Mouse (Mus musculus) gonadal fat pad, adult 2 months (tissue): ENCODE measurements at regions not wholly inside any gene's neighbourhood (a gene's known extent, or its start where the extent isn't known, plus 50 kb on each side); places are given as distances from the start of the nearest gene placed in this dataset.

Experiments
- DNase-seq: peaks from one replicate; pipeline ENCODE4 v3.0.0-alpha.2; 2012; ENCODE audit warnings: low read depth

DNA sequence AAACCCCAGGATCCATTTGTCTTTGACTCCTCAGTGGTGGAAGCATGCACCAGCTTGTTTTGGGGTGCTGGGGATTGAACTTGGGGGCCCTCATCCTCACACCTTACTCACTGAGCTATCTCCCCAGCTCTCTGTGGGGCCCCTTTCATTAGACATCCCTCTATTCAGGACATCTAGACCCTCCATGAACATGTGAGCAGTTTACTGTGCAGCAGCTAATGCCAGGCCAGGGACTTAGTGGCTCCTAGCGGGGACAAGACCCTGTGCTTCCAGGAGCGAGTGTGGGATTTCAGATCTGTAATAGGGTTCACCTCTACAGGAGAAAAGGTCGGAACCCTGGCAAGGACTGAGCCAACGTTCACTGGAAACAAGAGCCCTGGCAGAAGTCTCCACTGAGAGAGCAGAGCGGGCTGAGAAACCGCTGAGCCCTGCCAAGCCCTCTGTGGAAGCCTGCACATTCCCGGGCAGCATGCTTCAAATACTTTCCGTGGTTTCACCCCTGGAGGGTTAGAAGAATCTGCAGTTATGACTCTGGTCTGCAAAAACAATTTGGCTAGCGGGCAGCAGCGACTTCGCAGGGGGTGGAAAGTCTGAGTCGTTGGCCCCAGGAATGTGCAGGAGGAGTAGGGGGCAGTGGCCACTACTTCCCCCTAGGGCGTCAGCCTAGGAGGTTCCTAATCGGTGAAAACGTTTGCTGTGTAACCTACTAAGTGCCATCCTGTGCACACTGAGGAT lies 125.6 kb downstream of the Smad6 start:
- no peak for DNase-seq

DNA sequence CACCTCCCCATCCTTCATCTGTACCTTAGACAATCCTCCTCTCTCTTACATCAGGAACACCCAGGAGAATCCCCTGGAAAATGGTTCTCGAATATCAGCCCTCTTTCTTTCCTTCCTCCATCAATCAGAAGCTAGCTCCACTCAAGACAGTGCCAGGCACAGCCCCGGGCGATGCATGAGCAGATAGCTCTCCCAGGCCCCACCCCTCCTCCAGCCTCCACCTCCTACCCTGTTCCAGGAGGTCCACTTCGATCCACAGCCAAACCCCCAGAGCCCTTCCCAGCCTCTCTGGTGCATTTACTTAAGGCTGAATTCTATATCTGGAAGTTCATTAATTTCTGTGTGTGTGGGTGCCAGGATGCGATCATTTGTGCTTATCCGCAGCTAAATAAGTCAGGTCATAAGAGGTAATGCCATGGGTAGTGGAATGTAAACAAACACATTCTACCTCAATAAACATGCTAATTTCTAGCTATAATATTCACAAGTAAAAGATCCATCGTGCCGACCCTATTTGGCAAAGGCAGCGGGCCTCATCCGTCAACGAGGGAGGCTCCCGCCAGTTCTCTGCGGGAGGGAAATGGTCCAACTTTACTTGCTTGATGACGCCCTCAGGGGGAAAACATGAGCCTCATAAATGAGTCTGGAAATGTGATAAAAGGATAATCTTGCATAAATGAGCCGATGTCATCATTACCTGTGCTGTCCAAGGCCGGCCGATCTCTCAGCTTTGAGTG lies 129.5 kb downstream of the Smad6 start:
- no peak for DNase-seq

DNA sequence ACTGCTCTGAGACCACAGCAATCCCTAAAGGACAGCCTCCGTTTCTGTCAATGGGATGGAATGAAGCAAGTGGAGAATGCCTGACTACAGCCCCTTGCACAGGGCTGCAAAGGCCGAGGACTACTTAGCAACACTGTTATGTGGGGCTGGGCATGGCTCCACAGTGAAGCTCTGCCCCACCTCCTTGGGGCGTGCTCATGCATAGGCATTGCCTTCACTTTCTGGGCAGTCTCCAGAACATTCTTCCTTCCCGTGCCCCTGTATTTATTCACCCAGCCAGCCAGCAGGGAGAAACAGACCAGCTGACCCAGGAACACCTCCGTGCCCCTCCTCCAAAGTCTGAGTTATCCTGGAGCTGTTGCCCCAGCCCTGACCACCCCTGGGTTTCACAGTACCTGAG lies 131.1 kb downstream of the Smad6 start:
- no peak for DNase-seq

DNA sequence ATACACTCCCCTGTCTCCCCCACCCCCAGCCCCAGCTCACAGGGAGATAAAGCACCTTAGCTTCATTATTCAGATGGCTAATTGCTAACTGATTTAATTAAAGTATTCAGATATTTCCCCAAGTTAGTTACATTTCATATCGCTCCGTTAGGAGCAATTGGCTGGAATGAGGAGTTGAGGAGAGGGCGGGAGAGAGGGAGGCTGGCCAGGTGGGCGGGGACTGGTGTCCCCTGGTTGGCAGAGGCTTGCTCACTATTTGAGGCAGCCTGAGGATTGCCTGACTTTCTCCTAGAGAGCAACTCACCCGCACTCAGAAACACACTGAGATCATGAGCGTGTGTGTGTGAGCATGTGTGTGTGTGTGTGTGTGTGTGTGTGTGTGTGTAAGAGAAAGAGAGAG lies 131.8 kb upstream of the Smad3 start:
- DNase-seq: no peak

DNA sequence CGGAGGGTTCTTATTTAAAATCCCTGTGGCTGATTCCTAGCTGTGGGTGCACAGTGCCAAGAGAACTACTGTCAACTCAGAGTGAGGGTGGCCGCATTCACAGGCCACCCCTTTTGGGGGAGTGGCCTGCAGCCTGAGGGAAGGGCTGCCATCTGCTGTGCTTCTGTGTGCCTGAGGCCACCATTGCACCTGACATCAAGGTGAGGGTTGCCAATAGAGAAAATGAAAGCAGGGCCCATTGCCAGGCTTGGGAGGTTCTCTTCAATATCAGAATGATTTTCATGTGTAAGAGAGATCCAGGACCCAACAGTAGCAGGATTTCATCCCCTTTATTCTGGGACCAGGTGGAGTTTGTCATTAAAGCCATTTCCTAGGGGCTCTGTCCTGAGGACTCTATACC lies 127.2 kb upstream of the Smad3 start:
- no peak for DNase-seq

DNA sequence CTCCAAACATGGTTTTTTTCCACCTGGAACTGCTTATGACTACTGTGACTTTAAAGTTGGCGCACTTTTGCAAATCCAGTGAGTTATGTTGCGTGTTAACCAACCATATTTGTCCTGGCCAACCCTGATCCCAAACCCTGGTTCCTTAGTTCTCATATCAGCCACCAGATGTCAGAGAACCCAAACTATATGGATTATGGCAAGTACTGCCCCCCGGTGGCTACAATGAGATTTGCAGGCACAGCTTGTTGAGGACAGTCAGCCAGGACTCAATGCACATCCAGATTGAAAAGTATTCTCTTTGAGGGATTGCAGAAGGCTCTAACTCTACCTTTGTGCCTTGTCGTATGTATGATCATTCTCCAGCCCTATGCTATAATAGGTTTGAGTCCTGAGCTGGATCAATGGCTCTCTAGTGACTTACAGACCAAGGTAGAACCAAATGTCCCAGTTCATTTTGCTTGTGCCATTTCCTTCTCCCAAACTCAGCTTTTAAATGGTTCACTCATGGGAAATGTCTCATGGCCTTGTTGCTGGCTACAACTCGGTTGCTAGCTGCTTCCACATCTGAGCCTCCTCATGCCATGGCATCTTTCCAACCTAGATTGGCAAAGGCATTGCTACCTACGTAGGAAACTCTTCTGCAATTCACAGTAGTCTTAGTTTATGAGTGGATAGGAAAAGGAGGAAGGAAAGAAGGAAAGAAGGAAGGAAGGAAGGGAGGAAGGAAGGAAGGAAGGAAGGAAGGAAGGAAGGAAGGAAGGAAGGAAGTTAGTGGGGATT lies 126.1 kb upstream of the Smad3 start:
- DNase-seq: no peak

DNA sequence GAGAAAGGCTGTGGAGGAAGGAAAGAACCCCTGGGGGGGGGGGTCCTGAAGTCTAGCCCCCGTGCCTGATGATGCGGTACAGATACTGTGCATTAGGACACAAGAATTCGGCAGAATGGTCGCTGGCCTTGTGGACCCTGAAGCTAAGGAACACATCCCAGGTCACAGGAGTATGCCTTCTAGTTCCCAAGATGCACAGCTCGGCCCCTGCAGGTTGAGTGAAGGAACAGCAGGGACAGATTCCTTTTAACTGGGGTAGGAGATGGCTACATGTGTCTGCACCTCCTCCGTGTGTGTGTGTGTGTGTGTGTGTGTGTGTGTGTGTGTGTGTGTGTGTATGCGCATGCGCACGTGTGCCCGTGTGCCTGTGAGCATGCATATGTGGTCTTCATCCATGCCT lies 123.9 kb upstream of the Smad3 start:
- DNase-seq: no peak

DNA sequence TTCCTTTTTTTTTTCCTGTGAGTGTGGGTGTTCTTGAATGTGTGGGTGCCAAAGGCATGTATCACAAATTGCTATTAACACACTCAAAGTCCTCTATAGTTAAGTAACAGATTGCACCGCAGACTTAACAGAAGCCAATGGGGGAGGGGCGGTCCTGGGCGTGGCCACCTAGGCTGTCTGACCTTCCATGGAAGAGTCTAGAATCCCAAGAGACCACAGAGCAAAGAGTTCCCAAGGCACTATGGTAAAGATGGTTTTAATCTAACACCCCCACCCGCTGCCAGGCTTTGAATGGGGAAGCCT lies 123.4 kb upstream of the Smad3 start:
- DNase-seq: no peak

DNA sequence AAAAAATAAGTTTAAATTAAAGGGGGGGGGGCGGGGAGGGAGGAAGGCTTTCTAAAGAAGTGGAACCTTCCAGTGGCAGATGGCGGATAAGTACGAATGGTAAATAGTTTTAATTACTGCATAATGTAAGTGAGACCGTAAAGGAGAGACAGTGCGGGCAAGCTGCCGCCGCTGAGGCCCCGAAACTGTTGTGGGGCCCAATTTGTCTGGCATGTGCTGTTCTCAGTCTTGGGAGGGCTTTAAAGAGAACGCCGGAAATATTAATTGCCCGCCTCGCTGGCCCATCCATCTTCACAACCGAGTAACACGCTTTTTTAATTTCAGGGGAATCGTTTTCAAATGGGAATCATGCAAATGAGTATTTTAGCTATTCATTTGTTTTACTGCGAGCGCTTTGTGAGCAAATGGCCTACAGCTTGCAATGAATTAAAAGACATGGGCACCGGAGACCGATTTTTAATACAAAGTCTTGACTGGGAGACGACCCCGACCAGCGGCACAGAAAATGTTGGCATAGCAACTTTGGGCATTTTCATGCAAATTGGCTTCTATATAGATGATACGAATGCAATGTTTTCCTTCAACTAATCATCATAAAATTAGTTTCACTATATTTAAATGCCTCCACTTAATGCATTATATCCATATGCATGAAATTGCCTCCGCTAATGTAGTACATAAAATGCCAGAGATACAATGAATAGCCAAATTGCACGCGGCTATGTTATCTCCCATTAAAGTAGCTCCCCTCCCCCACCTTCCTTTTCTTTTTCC lies 122.9 kb upstream of the Smad3 start:
- no peak for DNase-seq

DNA sequence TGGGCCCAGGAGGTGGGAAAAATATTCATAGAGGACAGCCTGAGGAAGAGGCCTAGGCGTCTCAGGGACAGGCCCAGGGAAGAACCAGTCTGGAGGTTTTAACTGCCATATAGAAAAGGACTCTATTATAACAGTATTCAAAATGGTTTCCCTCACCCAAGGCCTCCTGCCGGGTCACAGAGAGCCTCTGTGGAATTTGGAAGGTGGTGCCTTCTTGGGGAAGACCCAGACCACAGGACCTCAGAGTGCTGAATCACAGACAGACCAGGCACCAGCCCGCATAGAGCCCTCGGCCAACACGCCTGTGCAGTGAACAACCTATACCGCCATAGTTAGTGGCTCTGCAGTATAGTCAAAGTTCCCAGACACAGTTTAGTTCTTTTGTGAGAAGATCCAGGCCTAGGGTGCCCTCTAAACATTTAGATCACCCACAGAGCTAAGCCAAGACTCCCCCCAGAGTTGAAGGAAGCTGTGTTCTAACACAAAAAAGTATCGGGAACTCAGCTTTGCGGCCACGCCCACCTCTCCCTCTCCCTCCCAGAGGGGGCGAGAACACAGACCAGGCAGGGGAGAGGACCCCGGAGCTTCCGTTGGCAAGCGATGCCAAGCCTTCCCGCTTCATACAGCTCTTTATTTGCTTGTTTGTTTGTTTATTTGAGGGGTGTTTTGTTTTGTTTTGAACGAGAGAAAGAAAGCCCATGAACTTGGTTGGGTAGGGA lies 122.1 kb upstream of the Smad3 start:
- no peak for DNase-seq

DNA sequence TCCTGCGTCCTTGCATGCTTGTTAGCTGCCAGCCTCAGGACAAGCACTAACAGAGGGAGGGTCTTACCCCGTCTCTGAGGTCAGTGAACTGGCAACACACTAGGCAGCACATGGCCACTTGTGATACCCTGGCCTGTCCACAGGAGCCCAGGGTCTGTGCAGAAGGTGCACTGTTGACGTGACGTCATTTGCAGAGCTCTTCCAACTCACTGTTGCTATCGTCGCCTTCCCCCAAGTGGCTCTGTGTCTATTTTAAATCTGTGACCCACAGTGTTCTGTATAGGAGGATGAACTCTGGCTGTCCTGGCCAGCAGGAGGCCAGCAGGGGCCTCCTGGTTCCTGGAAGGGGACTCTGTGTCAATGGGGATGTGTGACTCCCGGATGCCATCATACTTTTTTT lies 120.1 kb upstream of the Smad3 start:
- DNase-seq: no peak

DNA sequence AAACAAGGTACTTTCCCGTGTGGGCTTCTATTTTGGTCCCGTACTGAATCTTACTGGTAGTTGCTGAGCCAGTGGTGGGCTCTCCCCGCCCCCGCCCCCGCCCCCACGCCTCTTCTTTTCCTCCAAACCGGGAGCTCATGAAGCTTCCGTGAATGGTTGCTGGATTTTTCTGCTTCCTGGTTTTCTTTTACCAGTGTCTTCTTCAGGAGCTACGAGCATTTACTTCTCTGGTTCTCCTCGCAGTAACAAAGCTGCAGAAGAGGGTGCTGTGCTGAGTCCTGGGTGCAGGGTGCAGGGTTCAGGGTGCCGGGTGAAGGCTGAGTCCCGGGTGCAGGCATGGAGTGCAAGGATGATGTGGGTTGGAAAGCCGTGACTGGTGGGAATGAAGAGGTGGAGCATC lies 119.1 kb upstream of the Smad3 start:
- DNase-seq: no peak

DNA sequence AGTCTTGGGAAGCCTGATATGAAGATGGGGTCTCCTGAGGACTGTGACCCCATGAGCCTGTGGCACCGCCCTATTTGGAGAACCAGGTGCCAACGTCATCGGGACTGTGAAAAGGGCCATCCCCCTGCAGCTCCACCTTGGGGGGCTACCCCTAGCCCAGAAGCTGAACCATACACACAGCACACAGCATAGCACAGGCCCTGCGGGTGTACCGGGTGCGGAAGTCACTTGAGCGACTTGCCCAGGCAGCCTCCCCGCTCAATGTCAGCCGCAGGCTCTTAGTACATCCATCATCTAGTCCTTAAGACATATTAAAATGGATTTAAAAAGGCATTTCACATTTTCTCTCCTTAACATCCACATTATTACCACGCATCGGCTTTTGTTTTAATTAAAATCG lies 118.2 kb upstream of the Smad3 start:
- no peak for DNase-seq

DNA sequence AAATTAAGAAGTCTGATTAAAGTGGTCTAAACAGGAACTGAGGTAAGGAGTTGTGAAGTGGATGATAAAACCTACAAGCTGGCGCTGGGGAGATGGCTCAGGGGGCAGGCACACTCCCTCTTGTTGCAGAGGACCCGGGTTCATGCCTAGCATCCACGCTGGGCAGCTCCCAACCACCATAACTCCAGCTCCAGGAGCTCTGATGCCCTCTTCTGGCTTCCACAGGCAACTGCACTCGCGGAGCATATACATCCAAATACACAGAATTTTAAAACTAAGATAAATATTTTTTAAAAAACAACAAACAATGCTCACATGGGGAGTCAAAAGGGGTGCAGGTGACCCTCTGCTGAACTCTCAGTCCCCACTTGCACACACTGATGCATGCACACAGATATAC lies 117.4 kb upstream of the Smad3 start:
- no peak for DNase-seq

DNA sequence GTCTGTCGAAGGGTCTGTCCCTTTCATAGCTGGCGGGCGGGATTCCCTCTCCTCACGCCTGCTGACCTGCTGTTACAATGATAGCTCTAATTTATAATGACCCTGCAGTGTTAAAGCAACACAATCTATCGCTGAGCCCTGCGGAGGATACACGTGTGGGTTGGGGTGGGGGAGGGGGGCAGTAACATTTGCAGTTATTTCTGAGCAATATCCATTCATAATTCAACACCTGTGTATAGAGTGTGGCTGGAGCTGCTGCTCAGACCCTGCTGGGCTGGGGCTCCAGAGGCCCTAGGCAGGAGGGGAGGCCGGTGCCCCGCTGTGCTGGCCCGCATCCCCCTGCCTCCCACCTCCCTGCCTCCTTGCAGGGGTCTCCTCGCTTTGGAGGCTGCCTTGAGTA lies 106.6 kb upstream of the Smad3 start:
- no peak for DNase-seq

DNA sequence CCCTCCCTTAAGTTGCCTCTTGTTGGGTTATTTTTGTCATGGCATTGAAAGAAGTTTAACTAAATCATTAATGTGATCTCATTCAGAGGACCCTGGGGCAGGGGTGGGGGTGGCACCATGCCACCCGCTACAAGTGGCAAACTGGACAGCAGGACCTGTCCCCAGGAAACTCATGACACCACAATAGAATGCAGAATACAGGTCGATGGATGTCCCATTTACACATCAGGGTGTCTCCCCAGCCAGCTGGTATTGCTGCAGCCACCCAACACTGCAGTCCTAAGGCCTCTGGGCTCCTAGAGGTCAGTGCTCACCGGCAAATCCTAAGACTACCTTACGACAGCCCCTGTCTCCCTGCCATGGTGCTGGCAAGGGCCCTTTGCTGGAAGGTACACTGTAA lies 105.5 kb upstream of the Smad3 start:
- no peak for DNase-seq

DNA sequence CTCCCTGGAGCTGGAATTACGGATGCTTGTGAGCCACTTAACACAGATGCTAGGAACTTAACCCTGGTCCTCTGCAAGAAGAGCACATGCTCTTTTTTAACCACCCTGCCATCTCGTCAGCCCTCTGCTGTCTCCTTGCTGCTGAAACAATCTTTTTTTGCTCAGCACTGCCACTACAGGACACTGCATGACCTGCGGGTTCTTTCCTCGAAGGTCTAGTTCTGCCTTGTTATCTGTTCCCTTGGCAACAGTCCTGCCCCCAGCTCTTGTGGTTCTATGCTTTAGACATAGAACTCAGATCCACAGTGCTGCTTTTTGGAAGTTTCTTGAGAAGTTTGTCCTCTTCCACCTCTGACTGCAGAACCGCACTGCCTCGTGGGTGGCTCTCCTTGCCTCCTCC lies 104.6 kb upstream of the Smad3 start:
- DNase-seq: no peak

DNA sequence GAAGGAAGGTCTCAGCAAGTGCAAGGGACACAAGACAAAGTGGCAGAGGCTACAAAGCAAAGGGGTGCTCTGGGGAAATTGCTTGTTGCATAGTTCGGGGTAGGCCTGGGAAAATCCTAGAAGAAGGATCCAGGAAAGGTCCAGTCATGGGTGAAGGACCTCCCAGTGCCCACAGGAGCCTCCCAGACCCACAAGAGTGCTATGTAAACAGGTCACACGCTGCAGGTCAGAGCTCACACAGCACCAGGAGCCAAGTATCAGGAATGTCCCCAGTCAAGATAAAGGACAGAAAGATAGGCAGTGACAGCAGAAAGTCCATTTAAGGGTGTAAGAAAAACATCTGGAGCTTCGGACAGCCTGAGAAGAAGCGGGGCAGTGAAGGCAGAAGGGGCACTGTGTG lies 103.6 kb upstream of the Smad3 start:
- DNase-seq: no peak

DNA sequence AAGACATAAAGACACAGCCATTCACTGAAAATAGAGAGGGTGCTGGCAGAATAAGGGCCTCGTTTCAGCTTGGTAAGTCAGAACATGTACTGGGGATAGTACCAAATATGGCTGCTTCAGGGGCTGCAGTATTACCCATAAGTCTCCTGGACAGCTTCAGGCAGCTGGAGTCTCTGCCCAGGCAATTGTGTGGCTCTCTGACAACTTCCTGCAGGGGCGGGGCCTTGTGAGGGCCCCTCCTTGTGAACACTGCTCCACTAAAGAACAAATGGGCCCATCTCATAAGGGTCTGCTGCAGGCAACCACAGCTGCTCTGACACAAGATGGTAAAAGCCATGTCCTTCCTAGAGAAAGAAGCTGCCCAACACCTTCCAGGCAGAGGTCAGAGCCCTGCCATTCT lies 102.4 kb upstream of the Smad3 start:
- no peak for DNase-seq

DNA sequence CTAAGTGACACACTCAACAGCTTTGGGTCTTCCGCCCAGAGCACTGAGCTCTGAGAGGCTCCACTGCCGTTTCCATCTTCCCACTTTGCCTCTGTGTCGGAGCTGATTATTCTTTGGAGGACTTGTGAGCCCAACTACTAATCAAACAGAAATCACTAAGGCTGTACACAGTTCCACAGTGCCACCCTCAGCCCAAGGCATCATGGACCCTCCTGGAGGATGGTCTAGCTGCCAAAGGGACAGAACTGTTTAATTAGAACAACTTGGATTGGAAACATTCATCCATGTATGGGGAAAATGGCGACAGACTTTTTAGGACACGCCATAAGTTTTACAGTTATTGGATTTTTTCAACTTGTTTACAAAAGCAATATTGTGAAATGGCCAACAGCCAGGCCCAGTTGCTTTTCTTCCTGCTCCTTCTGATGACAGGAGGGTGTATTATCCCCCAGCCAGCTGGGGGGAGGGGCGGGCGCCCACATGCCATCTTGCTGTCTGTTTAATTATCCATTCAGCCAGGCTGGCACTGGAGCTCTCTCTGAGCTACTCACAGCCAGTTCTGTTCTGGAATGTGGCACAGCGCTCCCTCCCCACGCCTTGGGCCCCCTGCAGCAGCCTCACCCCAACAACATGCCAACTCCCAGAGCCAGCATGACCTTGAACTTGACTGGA lies 98.4 kb upstream of the Smad3 start:
- no peak for DNase-seq

DNA sequence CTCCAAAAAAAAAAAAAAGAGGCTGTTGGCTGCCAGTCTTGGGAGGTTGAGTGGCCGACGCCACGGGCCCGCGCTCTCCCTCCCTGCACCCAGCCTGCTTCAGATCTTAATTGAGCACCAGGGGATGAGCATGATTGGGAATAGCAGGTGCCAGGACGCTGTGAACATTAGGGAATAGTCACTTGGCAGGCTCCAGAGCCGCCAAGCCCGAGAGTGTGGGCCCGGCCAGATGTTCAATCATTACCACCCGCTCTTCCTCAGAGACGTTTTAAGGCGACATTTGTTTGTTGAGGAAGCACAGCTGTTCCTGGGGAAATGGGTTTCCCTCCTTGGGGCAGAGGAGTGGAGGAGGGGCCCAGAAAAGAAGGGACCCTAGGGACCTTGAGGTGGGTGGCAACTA lies 94.0 kb upstream of the Smad3 start:
- no peak for DNase-seq
